Mouse (Mus musculus) hindbrain, embryonic 15.5 days (tissue): Measurements from ENCODE around the gene Bcorl1. TPM values are rescaled to one million over a fixed set of nuclear protein-coding genes. Genes with fewer than 3 reads are reported as not detected.
"Not testable (repeated sequence)": the region's sequence is repeated elsewhere in the genome, so short reads cannot be mapped to it uniquely, and the experiment has no call there.

Experiments used
- ATAC-seq: fragments of 200-750 bp; cut with Nextera tagmentation; 2 replicates; pipeline ENCODE4 v1.8.0; 2017; ENCODE audit warnings: low read depth, moderate number of reproducible peaks, moderate TSS enrichment; ENCODE audit not compliant: low FRiP score
- H3K27ac ChIP-seq: fragments of 300-500 bp; sonication (generic); replicated peaks from 2 replicates; pipeline ENCODE4 v1.5.1; 2015; ENCODE audit warnings: mild to moderate bottlenecking, inconsistent platforms
- H3K27me3 ChIP-seq: fragments of 300-500 bp; sonication (generic); 2 replicates; pipeline ENCODE4 v1.6.1; 2015; ENCODE audit warnings: control low read depth, inconsistent platforms
- H3K36me3 ChIP-seq: fragments of 300-500 bp; sonication (generic); 2 replicates; pipeline ENCODE4 v1.6.1; 2015; ENCODE audit warnings: control low read depth, inconsistent platforms
- H3K4me1 ChIP-seq: fragments of 300-500 bp; sonication (generic); replicated peaks from 2 replicates; pipeline ENCODE4 v1.6.1; 2015; ENCODE audit warnings: control low read depth, inconsistent platforms
- H3K4me2 ChIP-seq: fragments of 300-500 bp; sonication (generic); 2 replicates; pipeline ENCODE4 v1.6.1; 2015; ENCODE audit warnings: moderate library complexity, mild to moderate bottlenecking, inconsistent platforms
- H3K4me3 ChIP-seq: fragments of 300-500 bp; sonication (generic); 2 replicates; pipeline ENCODE4 v1.5.1; 2015; ENCODE audit warnings: mild to moderate bottlenecking, inconsistent platforms
- H3K9ac ChIP-seq: fragments of 300-500 bp; sonication (generic); 2 replicates; pipeline ENCODE4 v1.6.1; 2015; ENCODE audit warnings: inconsistent platforms
- H3K9me3 ChIP-seq: fragments of 300-500 bp; sonication (generic); 2 replicates; pipeline ENCODE4 v1.6.1; 2016; ENCODE audit warnings: control low read depth, inconsistent platforms
- WGBS: fragments of 180-500 bp; shearing (Covaris S2); methylation state at CpG from one replicate; pipeline ENCODE4 v1.1.7; 2015; 5-methylcytosine and 5-hydroxymethylcytosine counted together
- polyA plus RNA-seq: library from polyadenylated mRNA; unstranded; fragments of >200 nt; fragmentation: Nextera tagmentation; extraction: Ambion mirVana; gene quantifications from 2 replicates; pipeline ENCODE4 v1.2.1, GENCODE M21; 2015

Gene Bcorl1
- polyA plus RNA-seq, 1 experiment from 2014 or later, result 6.7 TPM

GRCm38 (mm10) chrX:48429538-48429937, 88.4 kb downstream of the Bcorl1 start:
- no peak overlapping the region for H3K4me2 ChIP-seq
- no peaks in the 10 kb centered on the region for H3K27me3 ChIP-seq
- H3K4me3 ChIP-seq, result no peak overlapping the region
- ATAC-seq, result no peak
- H3K4me1 ChIP-seq, result no peaks in the 10 kb centered on the region
- H3K27ac ChIP-seq, result no peak overlapping the region
- no peaks in the 10 kb centered on the region for H3K9me3 ChIP-seq
- 42% methylated on average over 6 of the region's 6 CpGs for WGBS
- no peaks in the 10 kb centered on the region for H3K36me3 ChIP-seq
- H3K9ac ChIP-seq, result no peak overlapping the region

DNA sequence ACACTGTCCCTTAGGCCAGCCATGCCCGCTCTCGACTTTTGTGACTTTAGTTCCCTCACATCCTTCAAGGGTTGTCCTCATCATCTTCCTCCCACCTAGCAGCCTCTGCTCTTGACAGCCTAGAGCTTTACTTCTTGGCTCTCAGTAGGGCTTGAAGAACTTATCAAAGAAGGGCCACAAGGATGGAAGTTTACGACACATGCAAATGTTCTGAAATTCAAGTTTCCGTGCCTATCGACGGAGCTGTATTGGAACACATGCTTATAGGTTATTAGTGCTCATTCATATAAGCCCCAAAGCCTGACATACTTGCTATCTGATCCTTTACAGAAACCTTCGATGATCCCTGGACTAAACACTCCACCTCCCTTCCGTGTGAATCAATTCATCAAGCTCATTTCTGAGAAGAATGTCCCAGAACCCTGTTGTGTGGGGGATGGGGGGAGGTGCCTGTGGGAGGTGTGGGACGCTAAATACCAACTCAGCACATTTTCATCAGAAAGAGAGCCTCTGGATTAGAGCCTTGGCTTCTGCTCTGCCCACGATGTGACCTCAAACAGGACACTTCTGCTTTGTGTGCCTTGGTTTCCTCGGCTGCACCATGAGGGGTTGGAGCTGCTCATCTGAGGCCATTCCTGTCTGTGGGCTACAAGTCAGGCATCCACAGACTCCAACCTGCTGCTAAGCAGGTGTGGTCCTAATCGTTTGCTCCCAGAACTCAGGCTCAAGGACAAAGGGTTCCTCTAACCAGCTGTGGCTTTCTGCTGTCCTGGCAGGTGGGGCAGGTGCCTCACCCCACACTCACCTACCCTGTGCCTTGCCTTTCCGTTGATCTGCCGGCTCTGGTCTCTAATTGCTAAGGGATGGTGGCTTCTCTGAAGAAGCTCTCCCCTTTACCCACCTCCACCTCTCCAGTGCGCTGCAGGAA, 91.7 kb downstream of the Bcorl1 start:
- Histone ChIP-seq H3K27me3 (no peaks in the 10 kb centered on the region), H3K4me2 (no peak overlapping the region), H3K9me3 (no peaks in the 10 kb centered on the region), H3K9ac (no peak overlapping the region), H3K4me3 (no peak overlapping the region), H3K36me3 (no peaks in the 10 kb centered on the region), H3K27ac (no peak overlapping the region), H3K4me1 (no peaks in the 10 kb centered on the region)
- no peak for ATAC-seq
- WGBS, result 73% methylated on average over 15 of the region's 15 CpGs

- H3K9ac ChIP-seq, result no peak overlapping the region
- no peak overlapping the region for H3K4me2 ChIP-seq
- H3K9me3 ChIP-seq, result no peaks in the 10 kb centered on the region
- no peaks in the 10 kb centered on the region for H3K36me3 ChIP-seq
- no peaks in the 10 kb centered on the region for H3K27me3 ChIP-seq
- no peak overlapping the region for H3K4me3 ChIP-seq
- 48% methylated on average over 6 of the region's 6 CpGs for WGBS
- ATAC-seq, result no peak
- no peaks in the 10 kb centered on the region for H3K4me1 ChIP-seq
- no peak overlapping the region for H3K27ac ChIP-seq
Measured at GRCm38 (mm10) chrX:48433527-48433899, 92.4 kb downstream of the Bcorl1 start.

GRCm38 (mm10) chrX:48434251-48434650, 93.1 kb downstream of the Bcorl1 start:
- no peak for ATAC-seq
- no peaks in the 10 kb centered on the region for H3K36me3 ChIP-seq

GRCm38 (mm10) chrX:48435477-48435900, 94.3 kb downstream of the Bcorl1 start:
- no peak overlapping the region for H3K4me2 ChIP-seq
- WGBS, result 80% methylated on average over 9 of the region's 9 CpGs
- ATAC-seq, result no peak

More at GRCm38 (mm10) chrX:48434251-48434650, 93.1 kb downstream of the Bcorl1 start:
- no peak overlapping the region for H3K9ac ChIP-seq
- H3K27ac ChIP-seq, result no peak overlapping the region
- H3K4me1 ChIP-seq, result no peaks in the 10 kb centered on the region
- no peaks in the 10 kb centered on the region for H3K9me3 ChIP-seq
- 96% methylated on average over 1 of the region's 1 CpGs for whole genome bisulfite sequencing
- no peak overlapping the region for H3K4me3 ChIP-seq
- H3K27me3 ChIP-seq, result no peaks in the 10 kb centered on the region
- no peak overlapping the region for H3K4me2 ChIP-seq

DNA sequence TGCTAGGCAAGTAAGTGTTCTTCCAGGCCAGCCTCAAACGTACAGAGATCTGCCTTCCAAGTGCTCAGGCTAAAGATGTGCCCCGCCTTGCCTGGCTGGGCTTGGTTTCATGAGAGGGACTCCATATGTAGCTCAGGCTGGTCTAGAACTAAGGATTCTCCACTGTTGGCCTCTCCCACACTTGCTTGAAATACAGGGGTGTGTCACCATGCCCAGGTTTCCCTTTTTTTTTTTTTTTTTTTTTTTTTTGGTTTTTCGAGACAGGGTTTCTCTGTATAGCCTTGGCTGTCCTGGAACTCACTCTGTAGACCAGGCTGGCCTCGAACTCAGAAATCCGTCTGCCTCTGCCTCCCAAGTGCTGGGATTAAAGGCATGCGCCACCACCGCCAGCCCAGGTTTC, 94.9 kb downstream of the Bcorl1 start:
- not testable (repeated sequence) for ATAC-seq, H3K4me2 ChIP-seq, H3K27me3 ChIP-seq, H3K27ac ChIP-seq, H3K9ac ChIP-seq, H3K36me3 ChIP-seq, H3K9me3 ChIP-seq, H3K4me3 ChIP-seq, H3K4me1 ChIP-seq
- 90% methylated on average over 6 of the region's 7 CpGs for WGBS

More at GRCm38 (mm10) chrX:48435477-48435900, 94.3 kb downstream of the Bcorl1 start:
- H3K36me3 ChIP-seq, result no peaks in the 10 kb centered on the region
- H3K27ac ChIP-seq, result no peak overlapping the region
- no peaks in the 10 kb centered on the region for H3K9me3 ChIP-seq
- no peaks in the 10 kb centered on the region for H3K4me1 ChIP-seq
- H3K9ac ChIP-seq, result no peak overlapping the region
- no peaks in the 10 kb centered on the region for H3K27me3 ChIP-seq
- H3K4me3 ChIP-seq, result no peak overlapping the region

DNA sequence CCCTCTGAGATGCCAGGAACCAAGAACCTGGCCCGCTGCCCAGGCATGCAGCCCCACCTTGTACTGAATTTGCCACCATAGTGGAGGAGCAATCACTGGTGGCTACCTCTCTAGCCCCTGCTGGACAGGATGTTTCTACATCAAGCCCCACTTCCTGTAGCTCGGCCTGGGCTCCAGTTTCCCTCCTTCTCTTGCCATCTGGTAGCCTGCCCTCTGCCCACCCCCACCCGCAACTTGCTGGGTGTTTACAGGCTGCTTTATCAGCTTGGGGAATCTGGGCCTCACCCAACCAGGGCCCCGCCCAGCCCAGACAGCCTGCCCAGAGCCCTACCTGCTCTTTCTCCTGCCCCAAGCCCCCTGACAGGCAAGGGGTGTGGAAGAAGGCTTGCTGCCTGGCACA, 97.9 kb downstream of the Bcorl1 start:
- Histone ChIP-seq H3K27ac (no peak overlapping the region), H3K4me2 (no peak overlapping the region), H3K9ac (no peak overlapping the region), H3K36me3 (no peaks in the 10 kb centered on the region), H3K4me1 (no peaks in the 10 kb centered on the region), H3K27me3 (no peaks in the 10 kb centered on the region), H3K9me3 (no peaks in the 10 kb centered on the region), H3K4me3 (no peak overlapping the region)
- no peak for ATAC-seq
- 83% methylated on average over 4 of the region's 4 CpGs for WGBS

GRCm38 (mm10) chrX:48441548-48441947, 100.4 kb downstream of the Bcorl1 start:
- no peaks in the 10 kb centered on the region for H3K27me3 ChIP-seq
- no peak overlapping the region for H3K4me3 ChIP-seq
- no peak overlapping the region for H3K9ac ChIP-seq
- H3K4me2 ChIP-seq, result no peak overlapping the region
- ATAC-seq, result no peak
- no peaks in the 10 kb centered on the region for H3K4me1 ChIP-seq
- no peaks in the 10 kb centered on the region for H3K9me3 ChIP-seq
- no peak overlapping the region for H3K27ac ChIP-seq
- WGBS, result 94% methylated on average over 6 of the region's 6 CpGs
- no peaks in the 10 kb centered on the region for H3K36me3 ChIP-seq

DNA sequence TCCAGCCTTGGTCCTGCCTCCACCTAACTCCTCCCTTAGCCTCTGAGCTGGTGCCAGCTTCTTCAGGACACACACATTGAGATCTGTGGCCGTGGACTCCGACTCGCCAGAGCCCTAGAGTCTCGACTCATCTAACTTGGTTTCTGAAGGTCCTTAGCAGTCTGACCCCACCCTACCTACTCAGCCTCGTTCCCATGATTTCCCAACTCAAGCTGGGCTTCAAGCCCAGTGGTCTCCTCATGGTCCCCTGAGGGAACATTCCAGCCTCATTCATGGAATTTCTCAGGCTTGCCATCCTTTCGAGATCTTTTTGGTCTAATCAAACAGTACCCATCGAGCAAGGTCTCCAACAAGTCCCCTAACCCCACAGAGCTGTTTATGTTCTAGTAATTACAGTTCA, 100.8 kb downstream of the Bcorl1 start:
- 86% methylated on average over 7 of the region's 7 CpGs for whole genome bisulfite sequencing
- no peak overlapping the region for H3K9ac ChIP-seq
- no peak for ATAC-seq
- no peaks in the 10 kb centered on the region for H3K27me3 ChIP-seq
- H3K9me3 ChIP-seq, result no peaks in the 10 kb centered on the region
- H3K36me3 ChIP-seq, result no peaks in the 10 kb centered on the region
- no peak overlapping the region for H3K27ac ChIP-seq
- no peaks in the 10 kb centered on the region for H3K4me1 ChIP-seq
- H3K4me2 ChIP-seq, result no peak overlapping the region
- H3K4me3 ChIP-seq, result no peak overlapping the region

DNA sequence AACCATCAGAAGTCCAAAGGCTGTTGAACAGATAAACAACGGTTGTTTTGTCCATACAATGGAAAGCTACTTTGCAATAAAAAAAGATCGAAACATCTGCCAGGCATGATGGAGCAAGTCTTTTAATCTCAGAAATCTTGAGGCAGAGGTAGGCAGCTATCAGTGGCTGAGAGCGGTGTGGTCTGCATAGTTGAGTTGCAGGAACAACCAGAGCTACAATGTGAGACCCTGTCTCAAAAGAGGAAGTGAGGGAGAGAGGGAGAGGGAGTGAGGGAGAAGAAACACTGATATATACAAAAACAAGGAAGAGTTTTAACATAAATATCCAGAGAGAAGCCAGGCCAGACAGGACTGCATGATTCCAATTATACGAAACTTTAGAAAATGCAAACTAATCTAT, 103.5 kb downstream of the Bcorl1 start:
- ATAC-seq, result no peak
- no peaks in the 10 kb centered on the region for H3K27me3 ChIP-seq
- H3K4me3 ChIP-seq, result no peak overlapping the region
- 86% methylated on average over 4 of the region's 4 CpGs for WGBS
- no peak overlapping the region for H3K4me2 ChIP-seq
- H3K4me1 ChIP-seq, result no peaks in the 10 kb centered on the region
- no peaks in the 10 kb centered on the region for H3K36me3 ChIP-seq
- no peak overlapping the region for H3K27ac ChIP-seq
- H3K9me3 ChIP-seq, result no peaks in the 10 kb centered on the region
- no peak overlapping the region for H3K9ac ChIP-seq

DNA sequence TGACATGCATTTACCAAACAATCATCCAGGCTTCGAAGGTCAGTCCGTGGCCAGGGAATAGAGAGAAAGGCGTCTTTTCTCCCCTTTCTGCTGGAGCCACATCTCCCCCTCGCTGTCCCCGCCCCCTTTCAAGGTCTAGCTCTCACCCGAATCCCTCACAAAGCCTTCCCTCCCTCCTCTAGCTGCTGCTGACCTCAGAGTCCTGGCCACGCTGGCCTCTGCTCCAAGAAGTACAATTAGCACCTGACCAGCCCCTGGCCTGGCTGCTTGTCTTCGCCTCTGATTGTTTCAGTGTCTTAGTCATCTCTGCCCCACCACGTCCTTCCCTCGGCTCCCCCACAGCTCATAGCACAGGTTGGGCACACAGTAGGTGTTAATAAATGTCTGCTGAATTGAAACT, 108.5 kb downstream of the Bcorl1 start:
- Histone ChIP-seq H3K27me3 (0 out of 2 replicates have a peak, but pooled peaks cover 10% of the 10 kb centered on the region), H3K4me2 (no peak overlapping the region), H3K36me3 (no peaks in the 10 kb centered on the region), H3K4me1 (no peaks in the 10 kb centered on the region; the same call in 1 of the 2 replicates), H3K9me3 (no peaks in the 10 kb centered on the region), H3K4me3 (no peak overlapping the region), H3K27ac (no peak overlapping the region), H3K9ac (no peak overlapping the region)
- 22% methylated on average over 10 of the region's 10 CpGs for WGBS
- no peak for ATAC-seq

DNA sequence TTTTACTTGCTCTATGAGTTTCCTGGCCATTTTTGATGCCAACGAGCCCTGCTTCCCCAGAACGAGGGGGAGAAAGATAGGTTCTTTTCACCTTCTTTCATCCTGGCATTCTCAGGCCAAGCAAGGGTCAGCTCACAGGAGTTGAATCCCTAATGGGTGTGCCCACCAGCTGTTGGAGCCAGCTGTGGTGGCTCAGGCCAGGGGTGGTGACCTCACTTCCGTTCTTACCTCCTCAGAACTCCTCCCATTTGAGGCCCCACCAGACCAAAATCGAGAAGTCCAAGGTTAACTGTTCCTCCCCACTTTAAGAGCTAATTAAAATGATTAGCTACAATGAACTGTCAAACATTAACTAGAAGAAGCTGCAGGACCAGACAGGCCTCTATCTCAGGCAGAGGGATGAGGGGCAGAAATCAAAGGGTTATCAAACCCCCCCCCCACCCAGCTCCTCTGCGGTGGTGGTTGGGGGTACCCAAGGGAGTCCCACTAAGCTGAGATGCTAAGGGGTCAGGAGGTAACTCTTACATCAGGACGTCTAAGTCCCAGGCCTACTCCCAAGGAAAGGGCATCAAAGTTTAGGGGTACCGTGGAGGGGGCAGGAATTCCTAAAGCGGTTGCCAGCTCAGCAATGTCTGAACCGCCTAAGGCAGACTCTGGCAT, 111.2 kb downstream of the Bcorl1 start:
- 32% methylated on average over 9 of the region's 9 CpGs for WGBS

More for the DNA sequence above, 111.2 kb downstream of the Bcorl1 start:
- ATAC-seq, result no peak
- Histone ChIP-seq H3K27me3 (0 out of 2 replicates have a peak, but pooled peaks cover 13% of the 10 kb centered on the region), H3K9ac (no peak overlapping the region), H3K4me2 (peak overlapping the region; percentile 52), H3K4me1 (no peaks in the 10 kb centered on the region; the same call in 1 of the 2 replicates), H3K36me3 (no peaks in the 10 kb centered on the region), H3K9me3 (no peaks in the 10 kb centered on the region), H3K4me3 (peak overlapping the region; percentile 35), H3K27ac (no peak overlapping the region)
